Mouse (Mus musculus): ENCODE measurements around the gene Actl9. TPM values are rescaled to one million over a fixed set of nuclear protein-coding genes. Genes with fewer than 3 reads are reported as not detected.

Actl9 gene
- polyA plus RNA-seq, 1 experiment from 2014 or later: not detected

Other genes with a start within 250 kb of the Actl9 start
- gene Olfr239, start 241.6 kb upstream of the Actl9 start, polyA plus RNA-seq (2014; fragmentation: Nextera tagmentation; extraction: Ambion mirVana): not detected in 2 replicates
- 0.03 TPM in 1 of 2 replicates, not detected in the other for gene Olfr1564, start 211.2 kb upstream of the Actl9 start, polyA plus RNA-seq (2014; fragmentation: Nextera tagmentation; extraction: Ambion mirVana)
- gene Zfp955a, start 177.8 kb upstream of the Actl9 start, polyA plus RNA-seq (2014; fragmentation: Nextera tagmentation; extraction: Ambion mirVana): 20.5 and 21.2 TPM in 2 replicates
- gene Olfr63, start 168.2 kb upstream of the Actl9 start, polyA plus RNA-seq (2014; fragmentation: Nextera tagmentation; extraction: Ambion mirVana): 0.01 and 0.06 TPM in 2 replicates
- 9.8 and 9.9 TPM in 2 replicates for gene Zfp955b, start 143.4 kb upstream of the Actl9 start, polyA plus RNA-seq (2014; fragmentation: Nextera tagmentation; extraction: Ambion mirVana)
- 20.6 and 23.7 TPM in 2 replicates for gene Zfp81, start 74.0 kb upstream of the Actl9 start, polyA plus RNA-seq (2014; fragmentation: Nextera tagmentation; extraction: Ambion mirVana)
- gene Zfp101, start 38.3 kb upstream of the Actl9 start, polyA plus RNA-seq (2014; fragmentation: Nextera tagmentation; extraction: Ambion mirVana): 22.8 and 23.7 TPM in 2 replicates
- 22.7 and 25.9 TPM in 2 replicates for gene Adamts10, start 91.3 kb downstream of the Actl9 start, polyA plus RNA-seq (2014; fragmentation: Nextera tagmentation; extraction: Ambion mirVana)
- gene Myo1f, start 122.8 kb downstream of the Actl9 start, polyA plus RNA-seq (2014; fragmentation: Nextera tagmentation; extraction: Ambion mirVana): 3.0 and 3.3 TPM in 2 replicates
- gene Zfp414, start 196.2 kb downstream of the Actl9 start, polyA plus RNA-seq (2014; fragmentation: Nextera tagmentation; extraction: Ambion mirVana): 62.5 and 68.0 TPM in 2 replicates
- gene Pram1, start 205.2 kb downstream of the Actl9 start, polyA plus RNA-seq (2014; fragmentation: Nextera tagmentation; extraction: Ambion mirVana): 0.21 and 0.93 TPM in 2 replicates